Mouse (Mus musculus) stomach, postnatal 0 days (tissue): ENCODE data around the gene Tgfbrap1. TPM values are rescaled to one million over a fixed set of nuclear protein-coding genes. Genes with fewer than 3 reads are reported as not detected.

ENCODE experiments used
- ATAC-seq: fragments of 200-750 bp; cut with Nextera tagmentation; 2 replicates; pipeline ENCODE4 v1.8.0; 2017; ENCODE audit not compliant: low FRiP score, low TSS enrichment
- DNase-seq: peaks from one replicate; pipeline ENCODE4 v3.0.0-alpha.2; 2016; ENCODE audit warnings: low spot score
- H3K27ac ChIP-seq: fragments of 300-500 bp; sonication (generic); replicated peaks from 2 replicates; pipeline ENCODE4 v1.5.1; 2014; ENCODE audit warnings: mild to moderate bottlenecking, control low read depth
- H3K27me3 ChIP-seq: fragments of 300-500 bp; sonication (generic); 2 replicates; pipeline ENCODE4 v1.6.1; 2014; ENCODE audit warnings: low read length; ENCODE audit not compliant: control insufficient read depth, insufficient read depth
- H3K36me3 ChIP-seq: fragments of 300-500 bp; sonication (generic); 2 replicates; pipeline ENCODE4 v1.6.1; 2014; ENCODE audit warnings: low read length, mixed read lengths; ENCODE audit not compliant: control insufficient read depth, insufficient read depth
- H3K4me1 ChIP-seq: fragments of 300-500 bp; sonication (generic); replicated peaks from 2 replicates; pipeline ENCODE4 v1.6.1; 2014; ENCODE audit warnings: antibody characterized with exemption; ENCODE audit not compliant: control insufficient read depth, insufficient read depth
- H3K4me2 ChIP-seq: fragments of 300-500 bp; sonication (generic); replicated peaks from 2 replicates; pipeline ENCODE4 v1.6.1; 2014; ENCODE audit warnings: low read depth, mild to moderate bottlenecking, control low read depth, moderate library complexity
- H3K4me3 ChIP-seq: fragments of 300-500 bp; sonication (generic); 2 replicates; pipeline ENCODE4 v1.5.1; 2014; ENCODE audit warnings: low read depth, low read length, control low read depth
- H3K9ac ChIP-seq: fragments of 300-500 bp; sonication (generic); 2 replicates; pipeline ENCODE4 v1.6.1; 2014; ENCODE audit warnings: mild to moderate bottlenecking, low read length, control low read depth, mixed read lengths
- H3K9me3 ChIP-seq: fragments of 300-500 bp; sonication (generic); 2 replicates; pipeline ENCODE4 v1.6.1; 2016; ENCODE audit warnings: low read length; ENCODE audit not compliant: control insufficient read depth
- CTCF ChIP-seq: IDR thresholded peaks from 2 replicates; pipeline ENCODE4 v1.5.1; 2016; ENCODE audit warnings: antibody characterized with exemption, low read depth, mild to moderate bottlenecking, moderate library complexity
- EP300 ChIP-seq: optimal IDR thresholded peaks from 2 replicates; pipeline ENCODE3; 2016; ENCODE audit warnings: antibody characterized with exemption
- WGBS: fragments of 180-500 bp; shearing (Covaris S2); extraction: QIAGEN DNeasy Blood & Tissue Kit; methylation state at CpG from one replicate; pipeline ENCODE4 v1.1.7; 2014; 5-methylcytosine and 5-hydroxymethylcytosine counted together
- polyA plus RNA-seq: library from polyadenylated mRNA; unstranded; fragments of >200 nt; fragmentation: Nextera tagmentation; extraction: Ambion mirVana; gene quantifications from 2 replicates; pipeline ENCODE4 v1.2.1, GENCODE M21; 2015

The Tgfbrap1 gene
- polyA plus RNA-seq, 1 experiment from 2014 or later: 4.6 TPM

DNA sequence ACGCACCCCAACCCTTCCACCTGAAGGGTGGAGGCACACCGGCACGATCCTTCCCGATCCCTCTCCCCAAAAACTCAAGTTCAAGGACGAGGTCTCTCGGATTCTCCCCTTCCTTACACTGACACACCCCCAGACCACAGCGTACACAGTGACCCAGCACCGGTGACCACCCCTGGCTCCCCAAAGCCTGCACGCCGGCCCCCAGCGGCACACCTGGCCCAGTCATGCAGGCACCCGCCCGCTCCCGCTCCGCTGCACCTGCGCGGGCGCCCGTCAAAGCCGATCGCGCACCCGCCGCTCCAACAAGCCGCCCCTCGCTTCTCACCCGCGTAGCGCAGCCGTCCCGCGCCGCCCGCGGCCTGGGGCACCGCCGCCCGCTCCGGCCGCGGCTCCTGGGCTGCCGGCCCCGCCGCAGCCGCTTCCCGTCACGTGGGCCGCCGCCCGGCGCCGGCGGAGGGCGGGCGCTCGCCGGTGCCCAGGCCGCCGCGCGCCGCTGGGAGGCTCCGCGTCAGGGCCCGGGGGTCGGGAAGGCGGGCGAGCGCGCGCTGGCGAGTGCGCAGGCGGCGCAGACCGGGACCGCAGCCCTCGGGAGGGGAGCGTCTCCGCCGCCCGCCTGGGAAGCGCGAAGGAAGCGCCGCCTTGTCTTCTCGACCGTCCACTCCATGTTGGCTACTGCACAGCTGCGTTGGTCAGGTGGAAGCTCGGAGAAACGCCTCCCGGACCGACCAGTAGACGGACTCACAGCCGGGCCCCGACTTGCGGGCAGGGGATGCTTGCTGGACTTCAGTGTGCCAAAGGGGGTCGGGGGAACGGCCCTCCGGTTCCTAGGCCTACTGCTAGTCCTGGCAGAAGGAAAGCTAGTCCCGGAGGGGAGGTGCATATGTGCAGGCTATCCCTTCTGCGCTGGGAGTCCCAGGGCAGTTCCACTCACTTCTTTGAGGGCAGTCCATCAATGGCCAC lies 6.1 kb downstream of the Tgfbrap1 start:
- Histone ChIP-seq H3K4me1 (peaks cover 5% of the 10 kb centered on the region; the same call in 1 of the 2 replicates), H3K9ac (peak overlapping the region; percentile 90), H3K27me3 (no peaks in the 10 kb centered on the region), H3K27ac (peak overlapping the region; percentile 88), H3K36me3 (0 out of 2 replicates have a peak, but pooled peaks cover 2% of the 10 kb centered on the region), H3K9me3 (no peaks in the 10 kb centered on the region), H3K4me2 (peak overlapping the region; percentile 89), H3K4me3 (peak overlapping the region; percentile 84)
- under 1% methylated on average over 92 of the region's 102 CpGs for WGBS
- TF ChIP-seq CTCF (no peak), EP300 (no peak)
- ATAC-seq: peak; percentile 91
- DNase-seq: peak; percentile 77

DNA sequence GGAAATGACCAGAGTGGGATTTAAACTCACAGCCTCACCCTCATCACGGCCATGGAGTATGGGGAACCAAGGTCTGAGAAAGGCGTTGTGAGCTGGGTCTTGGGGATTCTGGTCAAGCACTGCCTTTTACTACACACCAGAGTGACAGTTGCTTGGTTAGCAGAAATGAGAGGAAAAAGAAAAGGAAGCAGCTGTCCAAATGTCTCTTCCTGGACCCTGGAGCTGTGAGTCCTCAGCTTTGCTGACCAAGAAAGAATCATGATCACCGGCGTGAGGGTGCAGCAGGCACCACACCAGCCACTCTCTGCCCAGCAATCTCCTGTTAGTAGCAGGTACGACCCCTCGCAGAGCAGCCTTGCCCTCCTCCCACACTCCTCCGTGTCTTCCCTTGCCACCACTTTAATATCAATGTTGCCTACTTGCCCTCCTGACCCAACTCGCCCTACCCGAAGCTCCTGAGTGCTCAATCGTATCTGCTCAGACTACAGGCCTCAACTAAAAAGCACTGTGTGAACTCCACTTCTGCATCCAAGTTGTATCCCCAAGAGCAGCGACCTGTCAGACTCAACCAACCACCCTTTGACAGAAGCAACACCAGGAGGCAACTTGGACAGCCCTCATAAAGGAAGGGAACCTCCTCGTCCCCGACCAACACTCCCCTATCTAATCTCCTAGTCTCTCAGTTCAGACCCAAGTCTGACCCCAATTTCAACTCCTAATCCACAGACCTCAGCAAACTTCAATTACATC lies 7.0 kb downstream of the Tgfbrap1 start:
- no peaks in the 10 kb centered on the region for H3K9me3 ChIP-seq
- H3K36me3 ChIP-seq: 0 out of 2 replicates have a peak, but pooled peaks cover 2% of the 10 kb centered on the region
- no peak for TF ChIP-seq EP300
- TF ChIP-seq CTCF: no peak
- H3K4me2 ChIP-seq: peak overlapping the region; percentile 89
- H3K27me3 ChIP-seq: no peaks in the 10 kb centered on the region
- peak overlapping the region; percentile 84 for H3K4me3 ChIP-seq
- ATAC-seq (peak; percentile 14; the same call in 1 of the 2 replicates), DNase-seq (no peak)
- 40% methylated on average over 13 of the region's 13 CpGs for WGBS
- peak overlapping the region; percentile 88 for H3K27ac ChIP-seq
- H3K4me1 ChIP-seq: peaks cover 5% of the 10 kb centered on the region; the same call in 1 of the 2 replicates
- peak overlapping the region; percentile 90 for H3K9ac ChIP-seq

DNA sequence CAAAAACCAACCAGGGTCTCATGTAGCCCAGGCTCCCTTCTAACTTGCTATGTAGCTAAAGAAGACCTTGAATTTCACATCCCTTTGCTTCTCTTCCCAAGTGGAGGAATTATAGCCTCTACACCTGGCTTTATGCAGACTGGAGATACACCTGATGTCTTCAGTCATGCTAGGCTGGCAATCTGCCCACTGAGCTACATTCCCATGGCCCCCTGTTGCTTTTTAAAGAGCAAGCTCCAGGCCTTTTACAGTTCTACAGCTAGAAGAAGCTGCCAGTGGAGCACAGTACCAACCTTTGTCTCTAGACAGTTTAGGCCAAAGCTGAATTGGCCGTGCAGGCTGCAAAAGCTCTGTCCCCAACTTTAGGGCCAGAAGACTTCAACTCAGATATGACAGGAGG lies 8.0 kb downstream of the Tgfbrap1 start:
- ATAC-seq (no peak), DNase-seq (no peak)
- no peaks in the 10 kb centered on the region for H3K9me3 ChIP-seq
- 0 out of 2 replicates have a peak, but pooled peaks cover 2% of the 10 kb centered on the region for H3K36me3 ChIP-seq
- no peak overlapping the region for H3K4me3 ChIP-seq
- no peak overlapping the region for H3K4me2 ChIP-seq
- TF ChIP-seq CTCF (no peak), EP300 (no peak)
- H3K4me1 ChIP-seq: peaks cover 5% of the 10 kb centered on the region; the same call in 1 of the 2 replicates
- no peak overlapping the region for H3K9ac ChIP-seq
- H3K27ac ChIP-seq: no peak overlapping the region
- no peaks in the 10 kb centered on the region for H3K27me3 ChIP-seq
- 82% methylated on average over 1 of the region's 1 CpGs for WGBS

DNA sequence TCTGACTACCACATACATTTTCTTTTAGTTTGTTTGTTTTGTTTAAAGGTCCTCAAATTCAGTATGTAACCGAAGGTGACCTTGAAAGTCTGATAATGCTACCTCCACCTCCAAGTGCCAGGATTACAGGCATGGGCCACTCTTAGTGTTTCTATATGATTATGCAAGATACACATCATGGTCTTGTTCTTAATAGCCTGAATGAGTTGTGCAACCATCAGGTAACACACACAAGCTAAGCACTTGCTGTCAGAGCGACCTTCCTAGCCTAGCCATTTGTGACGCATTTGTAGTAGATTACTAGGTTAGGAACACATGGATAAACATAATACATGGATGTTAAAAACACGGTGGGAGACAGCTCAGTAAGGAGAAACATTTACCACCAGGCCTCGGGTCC lies 15.5 kb downstream of the Tgfbrap1 start:
- DNase-seq: no peak

DNA sequence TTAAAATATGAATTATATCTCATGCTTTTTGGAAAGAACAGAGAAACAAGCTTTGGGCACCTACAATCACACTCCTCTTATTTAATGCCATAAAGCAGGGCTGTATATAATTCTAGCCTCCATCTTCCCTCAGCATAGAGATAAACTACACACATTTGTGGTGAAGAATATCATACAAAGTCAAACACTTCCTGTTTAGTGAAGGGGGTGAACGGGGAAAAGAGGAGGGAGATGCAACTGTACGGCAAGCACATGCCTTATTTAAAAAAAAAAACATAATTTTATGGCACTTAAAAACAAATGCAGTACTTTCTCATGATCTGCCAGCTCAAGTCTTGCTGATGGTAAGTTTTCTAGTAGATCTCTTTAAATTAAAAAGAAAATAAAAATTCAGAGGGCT lies 20.3 kb downstream of the Tgfbrap1 start:
- Histone ChIP-seq H3K36me3 (peaks cover 3% of the 10 kb centered on the region; the same call in 1 of the 2 replicates), H3K9ac (no peak overlapping the region), H3K27me3 (no peaks in the 10 kb centered on the region), H3K9me3 (no peaks in the 10 kb centered on the region), H3K4me3 (no peak overlapping the region), H3K4me2 (no peak overlapping the region), H3K27ac (no peak overlapping the region), H3K4me1 (no peaks in the 10 kb centered on the region)
- DNase-seq (no peak), ATAC-seq (no peak)
- WGBS: 81% methylated on average over 2 of the region's 2 CpGs
- TF ChIP-seq EP300 (no peak), CTCF (no peak)

More for the DNA sequence above, 15.5 kb downstream of the Tgfbrap1 start:
- TF ChIP-seq CTCF: no peak
- TF ChIP-seq EP300: no peak
- 0 out of 2 replicates have a peak, but pooled peaks cover 2% of the 10 kb centered on the region for H3K36me3 ChIP-seq
- H3K27ac ChIP-seq: no peak overlapping the region
- ATAC-seq: no peak
- no peak overlapping the region for H3K4me2 ChIP-seq
- H3K4me1 ChIP-seq: no peaks in the 10 kb centered on the region
- H3K9me3 ChIP-seq: no peaks in the 10 kb centered on the region
- WGBS: 76% methylated on average over 5 of the region's 5 CpGs
- H3K4me3 ChIP-seq: no peak overlapping the region
- H3K27me3 ChIP-seq: no peaks in the 10 kb centered on the region
- no peak overlapping the region for H3K9ac ChIP-seq
